Mouse (Mus musculus): ENCODE measurements around the gene Rai14. TPM values are rescaled to one million over a fixed set of nuclear protein-coding genes. Genes with fewer than 3 reads are reported as not detected.

The Rai14 gene
- polyA plus RNA-seq, 1 experiment from 2014 or later = 12.7 TPM

- ATAC-seq (replicated peaks; ENCODE audit: extremely low read depth, insufficient read depth, low FRiP score) = no peak
- H3K4me2 ChIP-seq (ENCODE audit: low read depth, low read length) = no peak overlapping the region
- H3K9me3 ChIP-seq (replicated peaks; ENCODE audit: control insufficient read depth, low read length) = no peaks in the 10 kb centered on the region
- H3K36me3 ChIP-seq (ENCODE audit: control insufficient read depth, insufficient read depth) = no peaks in the 10 kb centered on the region
- no peak overlapping the region for H3K27ac ChIP-seq (ENCODE audit: low read length)
- H3K27me3 ChIP-seq (ENCODE audit: control insufficient read depth, insufficient read depth, low read length) = peaks cover 4% of the 10 kb centered on the region; the same call in 1 of the 2 replicates
- H3K4me1 ChIP-seq (ENCODE audit: control insufficient read depth, insufficient read depth, low read length) = no peaks in the 10 kb centered on the region
- no peak overlapping the region for H3K4me3 ChIP-seq (ENCODE audit: low read length)
- WGBS = 63% methylated on average over 5 of the region's 5 CpGs
- H3K9ac ChIP-seq (ENCODE audit: low read length) = no peak overlapping the region
These were observed 72.0 kb downstream of the Rai14 start for GRCm38 (mm10) chr15:10642419-10642818.

- H3K9ac ChIP-seq (ENCODE audit: low read length) = no peak overlapping the region
- no peaks in the 10 kb centered on the region for H3K4me1 ChIP-seq (ENCODE audit: control insufficient read depth, insufficient read depth, low read length)
- no peaks in the 10 kb centered on the region for H3K36me3 ChIP-seq (ENCODE audit: control insufficient read depth, insufficient read depth)
- no peak for ATAC-seq (replicated peaks; ENCODE audit: extremely low read depth, insufficient read depth, low FRiP score)
- no peaks in the 10 kb centered on the region for H3K27me3 ChIP-seq (ENCODE audit: control insufficient read depth, insufficient read depth, low read length)
- no peak overlapping the region for H3K4me2 ChIP-seq (ENCODE audit: low read depth, low read length)
- 79% methylated on average over 3 of the region's 3 CpGs for WGBS
- H3K9me3 ChIP-seq (replicated peaks; ENCODE audit: control insufficient read depth, low read length) = no peaks in the 10 kb centered on the region
- H3K4me3 ChIP-seq (ENCODE audit: low read length) = no peak overlapping the region
- no peak overlapping the region for H3K27ac ChIP-seq (ENCODE audit: low read length)
These were observed 73.7 kb downstream of the Rai14 start for GRCm38 (mm10) chr15:10640721-10641120.

GRCm38 (mm10) chr15:10637251-10637793, 77.1 kb downstream of the Rai14 start:
- Histone ChIP-seq H3K27me3 (ENCODE audit: control insufficient read depth, insufficient read depth, low read length) (no peaks in the 10 kb centered on the region), H3K27ac (ENCODE audit: low read length) (no peak overlapping the region), H3K9me3 (replicated peaks; ENCODE audit: control insufficient read depth, low read length) (no peaks in the 10 kb centered on the region), H3K4me2 (ENCODE audit: low read depth, low read length) (no peak overlapping the region), H3K36me3 (ENCODE audit: control insufficient read depth, insufficient read depth) (no peaks in the 10 kb centered on the region), H3K4me1 (ENCODE audit: control insufficient read depth, insufficient read depth, low read length) (no peaks in the 10 kb centered on the region), H3K4me3 (ENCODE audit: low read length) (no peak overlapping the region), H3K9ac (ENCODE audit: low read length) (no peak overlapping the region)
- no peak for ATAC-seq (replicated peaks; ENCODE audit: extremely low read depth, insufficient read depth, low FRiP score)
- 74% methylated on average over 6 of the region's 6 CpGs for WGBS

- no peak for ATAC-seq (replicated peaks; ENCODE audit: extremely low read depth, insufficient read depth, low FRiP score)
- no peak overlapping the region for H3K27ac ChIP-seq (ENCODE audit: low read length)
- WGBS = 79% methylated on average over 3 of the region's 3 CpGs
- no peak overlapping the region for H3K4me3 ChIP-seq (ENCODE audit: low read length)
- H3K9ac ChIP-seq (ENCODE audit: low read length) = no peak overlapping the region
- no peaks in the 10 kb centered on the region for H3K36me3 ChIP-seq (ENCODE audit: control insufficient read depth, insufficient read depth)
- no peak overlapping the region for H3K4me2 ChIP-seq (ENCODE audit: low read depth, low read length)
- H3K9me3 ChIP-seq (replicated peaks; ENCODE audit: control insufficient read depth, low read length) = no peaks in the 10 kb centered on the region
- H3K4me1 ChIP-seq (ENCODE audit: control insufficient read depth, insufficient read depth, low read length) = no peaks in the 10 kb centered on the region
- H3K27me3 ChIP-seq (ENCODE audit: control insufficient read depth, insufficient read depth, low read length) = no peaks in the 10 kb centered on the region
These were observed 77.6 kb downstream of the Rai14 start for GRCm38 (mm10) chr15:10636844-10637243.

GRCm38 (mm10) chr15:10635121-10635520, 79.3 kb downstream of the Rai14 start:
- no peak overlapping the region for H3K9ac ChIP-seq (ENCODE audit: low read length)
- H3K4me3 ChIP-seq (ENCODE audit: low read length) = no peak overlapping the region
- no peak overlapping the region for H3K4me2 ChIP-seq (ENCODE audit: low read depth, low read length)
- H3K27me3 ChIP-seq (ENCODE audit: control insufficient read depth, insufficient read depth, low read length) = no peaks in the 10 kb centered on the region
- H3K9me3 ChIP-seq (replicated peaks; ENCODE audit: control insufficient read depth, low read length) = no peaks in the 10 kb centered on the region
- ATAC-seq (replicated peaks; ENCODE audit: extremely low read depth, insufficient read depth, low FRiP score) = peak; percentile 52; the same call in 1 of the 2 replicates
- H3K4me1 ChIP-seq (ENCODE audit: control insufficient read depth, insufficient read depth, low read length) = no peaks in the 10 kb centered on the region
- no peak overlapping the region for H3K27ac ChIP-seq (ENCODE audit: low read length)
- H3K36me3 ChIP-seq (ENCODE audit: control insufficient read depth, insufficient read depth) = no peaks in the 10 kb centered on the region
- WGBS = 56% methylated on average over 10 of the region's 10 CpGs

GRCm38 (mm10) chr15:10634176-10634575, 80.2 kb downstream of the Rai14 start:
- Histone ChIP-seq H3K27me3 (ENCODE audit: control insufficient read depth, insufficient read depth, low read length) (no peaks in the 10 kb centered on the region), H3K9ac (ENCODE audit: low read length) (no peak overlapping the region), H3K36me3 (ENCODE audit: control insufficient read depth, insufficient read depth) (no peaks in the 10 kb centered on the region), H3K4me1 (ENCODE audit: control insufficient read depth, insufficient read depth, low read length) (no peaks in the 10 kb centered on the region), H3K4me3 (ENCODE audit: low read length) (no peak overlapping the region), H3K4me2 (ENCODE audit: low read depth, low read length) (no peak overlapping the region), H3K27ac (ENCODE audit: low read length) (no peak overlapping the region), H3K9me3 (replicated peaks; ENCODE audit: control insufficient read depth, low read length) (no peaks in the 10 kb centered on the region)
- ATAC-seq (replicated peaks; ENCODE audit: extremely low read depth, insufficient read depth, low FRiP score) = no peak
- 54% methylated on average over 6 of the region's 6 CpGs for WGBS

GRCm38 (mm10) chr15:10633381-10633780, 81.0 kb downstream of the Rai14 start:
- Histone ChIP-seq H3K27me3 (ENCODE audit: control insufficient read depth, insufficient read depth, low read length) (no peaks in the 10 kb centered on the region), H3K36me3 (ENCODE audit: control insufficient read depth, insufficient read depth) (no peaks in the 10 kb centered on the region), H3K4me1 (ENCODE audit: control insufficient read depth, insufficient read depth, low read length) (no peaks in the 10 kb centered on the region), H3K4me2 (ENCODE audit: low read depth, low read length) (no peak overlapping the region), H3K27ac (ENCODE audit: low read length) (no peak overlapping the region), H3K9me3 (replicated peaks; ENCODE audit: control insufficient read depth, low read length) (no peaks in the 10 kb centered on the region), H3K4me3 (ENCODE audit: low read length) (no peak overlapping the region), H3K9ac (ENCODE audit: low read length) (no peak overlapping the region)
- no peak for ATAC-seq (replicated peaks; ENCODE audit: extremely low read depth, insufficient read depth, low FRiP score)
- 80% methylated on average over 4 of the region's 4 CpGs for WGBS

- 85% methylated on average over 9 of the region's 9 CpGs for WGBS
- H3K4me3 ChIP-seq (ENCODE audit: low read length) = no peak overlapping the region
- H3K4me2 ChIP-seq (ENCODE audit: low read depth, low read length) = no peak overlapping the region
- no peak overlapping the region for H3K9ac ChIP-seq (ENCODE audit: low read length)
- no peak for ATAC-seq (replicated peaks; ENCODE audit: extremely low read depth, insufficient read depth, low FRiP score)
- H3K27me3 ChIP-seq (ENCODE audit: control insufficient read depth, insufficient read depth, low read length) = no peaks in the 10 kb centered on the region
- H3K4me1 ChIP-seq (ENCODE audit: control insufficient read depth, insufficient read depth, low read length) = no peaks in the 10 kb centered on the region
- H3K36me3 ChIP-seq (ENCODE audit: control insufficient read depth, insufficient read depth) = no peaks in the 10 kb centered on the region
- H3K27ac ChIP-seq (ENCODE audit: low read length) = no peak overlapping the region
- no peaks in the 10 kb centered on the region for H3K9me3 ChIP-seq (replicated peaks; ENCODE audit: control insufficient read depth, low read length)
These were observed 81.8 kb downstream of the Rai14 start for GRCm38 (mm10) chr15:10632581-10632980.

- no peak for ATAC-seq (replicated peaks; ENCODE audit: extremely low read depth, insufficient read depth, low FRiP score)
- H3K36me3 ChIP-seq (ENCODE audit: control insufficient read depth, insufficient read depth) = no peaks in the 10 kb centered on the region
- no peaks in the 10 kb centered on the region for H3K9me3 ChIP-seq (replicated peaks; ENCODE audit: control insufficient read depth, low read length)
- 93% methylated on average over 8 of the region's 8 CpGs for WGBS
- H3K27me3 ChIP-seq (ENCODE audit: control insufficient read depth, insufficient read depth, low read length) = no peaks in the 10 kb centered on the region
- no peak overlapping the region for H3K27ac ChIP-seq (ENCODE audit: low read length)
- no peak overlapping the region for H3K9ac ChIP-seq (ENCODE audit: low read length)
- no peaks in the 10 kb centered on the region for H3K4me1 ChIP-seq (ENCODE audit: control insufficient read depth, insufficient read depth, low read length)
- no peak overlapping the region for H3K4me3 ChIP-seq (ENCODE audit: low read length)
- H3K4me2 ChIP-seq (ENCODE audit: low read depth, low read length) = no peak overlapping the region
These were observed 82.4 kb downstream of the Rai14 start for GRCm38 (mm10) chr15:10632060-10632459.
